Mouse (Mus musculus): ENCODE data around the gene Mobp. TPM values are rescaled to one million over a fixed set of nuclear protein-coding genes. Genes with fewer than 3 reads are reported as not detected.

Mobp gene
- polyA plus RNA-seq, 1 experiment from 2014 or later, result 0.82 TPM

- Histone ChIP-seq H3K4me2 (no peak overlapping the region), H3K27me3 (ENCODE audit: control insufficient read depth, insufficient read depth, low read length) (no peaks in the 10 kb centered on the region)
These were observed 34.7 kb upstream of the Mobp start for GRCm38 (mm10) chr9:120114789-120115151.

GRCm38 (mm10) chr9:120115580-120115979 lies 33.9 kb upstream of the Mobp start:
- H3K4me1 ChIP-seq (ENCODE audit: control insufficient read depth, insufficient read depth, low read length), result peaks cover 5% of the 10 kb centered on the region; the same call in 1 of the 2 replicates
- H3K4me3 ChIP-seq (ENCODE audit: low read depth, low read length), result no peak overlapping the region
- H3K36me3 ChIP-seq (ENCODE audit: control insufficient read depth, insufficient read depth, low read length), result peaks cover 5% of the 10 kb centered on the region; the same call in 1 of the 2 replicates
- DNase-seq (ENCODE audit: low spot score, missing footprints) (no peak), ATAC-seq (ENCODE audit: low FRiP score) (no peak)
- H3K27ac ChIP-seq (ENCODE audit: low read depth, low read length), result 0 out of 2 replicates have a peak overlapping the region, but pooled peaks have one; percentile 14
- no peaks in the 10 kb centered on the region for H3K9me3 ChIP-seq (ENCODE audit: control insufficient read depth, low read length)
- WGBS, result 80% methylated on average over 5 of the region's 5 CpGs
- H3K27me3 ChIP-seq (ENCODE audit: control insufficient read depth, insufficient read depth, low read length), result no peaks in the 10 kb centered on the region
- H3K4me2 ChIP-seq, result no peak overlapping the region
- H3K9ac ChIP-seq (ENCODE audit: low read length), result no peak overlapping the region

More at GRCm38 (mm10) chr9:120114789-120115151, 34.7 kb upstream of the Mobp start:
- DNase-seq (ENCODE audit: low spot score, missing footprints) (no peak), ATAC-seq (ENCODE audit: low FRiP score) (no peak)
- H3K4me3 ChIP-seq (ENCODE audit: low read depth, low read length), result no peak overlapping the region
- H3K36me3 ChIP-seq (ENCODE audit: control insufficient read depth, insufficient read depth, low read length), result no peaks in the 10 kb centered on the region; the same call in 1 of the 2 replicates
- 84% methylated on average over 2 of the region's 2 CpGs for WGBS
- no peak overlapping the region for H3K9ac ChIP-seq (ENCODE audit: low read length)
- no peak overlapping the region for H3K27ac ChIP-seq (ENCODE audit: low read depth, low read length)
- no peaks in the 10 kb centered on the region for H3K9me3 ChIP-seq (ENCODE audit: control insufficient read depth, low read length)
- H3K4me1 ChIP-seq (ENCODE audit: control insufficient read depth, insufficient read depth, low read length), result peaks cover 5% of the 10 kb centered on the region; the same call in 1 of the 2 replicates

- Histone ChIP-seq H3K9ac (ENCODE audit: low read length) (no peak overlapping the region), H3K9me3 (ENCODE audit: control insufficient read depth, low read length) (no peaks in the 10 kb centered on the region), H3K27ac (ENCODE audit: low read depth, low read length) (0 out of 2 replicates have a peak overlapping the region, but pooled peaks have one; percentile 14), H3K27me3 (ENCODE audit: control insufficient read depth, insufficient read depth, low read length) (no peaks in the 10 kb centered on the region), H3K36me3 (ENCODE audit: control insufficient read depth, insufficient read depth, low read length) (peaks cover 5% of the 10 kb centered on the region; the same call in 1 of the 2 replicates), H3K4me2 (no peak overlapping the region), H3K4me1 (ENCODE audit: control insufficient read depth, insufficient read depth, low read length) (peaks cover under 1% of the 10 kb centered on the region; the same call in 1 of the 2 replicates), H3K4me3 (ENCODE audit: low read depth, low read length) (no peak overlapping the region)
- WGBS, result 90% methylated on average over 8 of the region's 8 CpGs
- ATAC-seq (ENCODE audit: low FRiP score) (no peak), DNase-seq (ENCODE audit: low spot score, missing footprints) (no peak)
These were observed 33.3 kb upstream of the Mobp start for GRCm38 (mm10) chr9:120116184-120116624.

- Histone ChIP-seq H3K9me3 (ENCODE audit: control insufficient read depth, low read length) (no peaks in the 10 kb centered on the region), H3K36me3 (ENCODE audit: control insufficient read depth, insufficient read depth, low read length) (peaks cover 5% of the 10 kb centered on the region; the same call in 1 of the 2 replicates), H3K4me3 (ENCODE audit: low read depth, low read length) (no peak overlapping the region), H3K27ac (ENCODE audit: low read depth, low read length) (no peak overlapping the region), H3K4me2 (no peak overlapping the region), H3K4me1 (ENCODE audit: control insufficient read depth, insufficient read depth, low read length) (no peaks in the 10 kb centered on the region), H3K9ac (ENCODE audit: low read length) (no peak overlapping the region), H3K27me3 (ENCODE audit: control insufficient read depth, insufficient read depth, low read length) (no peaks in the 10 kb centered on the region)
- WGBS, result 87% methylated on average over 4 of the region's 4 CpGs
- no peak for ATAC-seq (ENCODE audit: low FRiP score)
- peak; percentile 57 for DNase-seq (ENCODE audit: low spot score, missing footprints)
These were observed 31.3 kb upstream of the Mobp start for GRCm38 (mm10) chr9:120118212-120118611.

- no peak overlapping the region for H3K4me3 ChIP-seq (ENCODE audit: low read depth, low read length)
- DNase-seq (ENCODE audit: low spot score, missing footprints) (peak; percentile 17), ATAC-seq (ENCODE audit: low FRiP score) (no peak)
- H3K4me1 ChIP-seq (ENCODE audit: control insufficient read depth, insufficient read depth, low read length), result no peaks in the 10 kb centered on the region
- no peak overlapping the region for H3K4me2 ChIP-seq
- H3K9ac ChIP-seq (ENCODE audit: low read length), result no peak overlapping the region
- no peaks in the 10 kb centered on the region for H3K27me3 ChIP-seq (ENCODE audit: control insufficient read depth, insufficient read depth, low read length)
- no peak overlapping the region for H3K27ac ChIP-seq (ENCODE audit: low read depth, low read length)
- no peaks in the 10 kb centered on the region for H3K9me3 ChIP-seq (ENCODE audit: control insufficient read depth, low read length)
- 94% methylated on average over 7 of the region's 7 CpGs for WGBS
- H3K36me3 ChIP-seq (ENCODE audit: control insufficient read depth, insufficient read depth, low read length), result peaks cover 5% of the 10 kb centered on the region; the same call in 1 of the 2 replicates
These were observed 29.0 kb upstream of the Mobp start for GRCm38 (mm10) chr9:120120503-120120902.

GRCm38 (mm10) chr9:120126868-120127267 lies 22.6 kb upstream of the Mobp start:
- Histone ChIP-seq H3K9me3 (ENCODE audit: control insufficient read depth, low read length) (no peaks in the 10 kb centered on the region), H3K36me3 (ENCODE audit: control insufficient read depth, insufficient read depth, low read length) (peaks cover 16% of the 10 kb centered on the region), H3K9ac (ENCODE audit: low read length) (peak overlapping the region; percentile 68), H3K4me2 (peak overlapping the region; percentile 56), H3K4me3 (ENCODE audit: low read depth, low read length) (peak overlapping the region; percentile 100), H3K27me3 (ENCODE audit: control insufficient read depth, insufficient read depth, low read length) (no peaks in the 10 kb centered on the region), H3K4me1 (ENCODE audit: control insufficient read depth, insufficient read depth, low read length) (peaks cover 9% of the 10 kb centered on the region; the same call in 1 of the 2 replicates), H3K27ac (ENCODE audit: low read depth, low read length) (no peak overlapping the region)
- 63% methylated on average over 11 of the region's 11 CpGs for WGBS
- DNase-seq (ENCODE audit: low spot score, missing footprints) (no peak), ATAC-seq (ENCODE audit: low FRiP score) (peak; percentile 36; the same call in 1 of the 2 replicates)

GRCm38 (mm10) chr9:120127538-120128251 lies 21.8 kb upstream of the Mobp start, which contains the start of gene Rpsa:
Gene Rpsa, plus strand, starts transcription at chr9:120127689.
- peak within 1 kb of the TSS; percentile 100 for H3K9ac ChIP-seq (ENCODE audit: low read length)
- peak within 1 kb of the TSS; percentile 58 for H3K4me2 ChIP-seq
- no peaks in the 10 kb centered on the region for H3K9me3 ChIP-seq (ENCODE audit: control insufficient read depth, low read length)
- ATAC-seq (ENCODE audit: low FRiP score), result peak; percentile 96
- peak within 1 kb of the TSS; percentile 100 for H3K4me3 ChIP-seq (ENCODE audit: low read depth, low read length)
- peak; percentile 99 for DNase-seq (ENCODE audit: low spot score, missing footprints)
- no peaks in the 10 kb centered on the region for H3K27me3 ChIP-seq (ENCODE audit: control insufficient read depth, insufficient read depth, low read length)
- under 1% methylated on average over 72 of the region's 72 CpGs for WGBS
- H3K27ac ChIP-seq (ENCODE audit: low read depth, low read length), result peak within 1 kb of the TSS; percentile 69
- H3K36me3 ChIP-seq (ENCODE audit: control insufficient read depth, insufficient read depth, low read length), result peaks cover 18% of the 10 kb centered on the region
- H3K4me1 ChIP-seq (ENCODE audit: control insufficient read depth, insufficient read depth, low read length), result peaks cover 9% of the 10 kb centered on the region; the same call in 1 of the 2 replicates

- ATAC-seq (ENCODE audit: low FRiP score), result no peak
- Histone ChIP-seq H3K4me1 (ENCODE audit: control insufficient read depth, insufficient read depth, low read length) (peaks cover 9% of the 10 kb centered on the region; the same call in 1 of the 2 replicates), H3K27ac (ENCODE audit: low read depth, low read length) (no peak overlapping the region), H3K4me3 (ENCODE audit: low read depth, low read length) (peak overlapping the region; percentile 100), H3K4me2 (peak overlapping the region; percentile 58), H3K36me3 (ENCODE audit: control insufficient read depth, insufficient read depth, low read length) (peaks cover 18% of the 10 kb centered on the region), H3K27me3 (ENCODE audit: control insufficient read depth, insufficient read depth, low read length) (no peaks in the 10 kb centered on the region), H3K9me3 (ENCODE audit: control insufficient read depth, low read length) (no peaks in the 10 kb centered on the region), H3K9ac (ENCODE audit: low read length) (peak overlapping the region; percentile 100)
- DNase-seq (ENCODE audit: low spot score, missing footprints), result peak; percentile 41
- 75% methylated on average over 10 of the region's 10 CpGs for WGBS
These were observed 20.2 kb upstream of the Mobp start for GRCm38 (mm10) chr9:120129276-120129675.

- Histone ChIP-seq H3K27me3 (ENCODE audit: control insufficient read depth, insufficient read depth, low read length) (no peaks in the 10 kb centered on the region), H3K9me3 (ENCODE audit: control insufficient read depth, low read length) (no peaks in the 10 kb centered on the region), H3K9ac (ENCODE audit: low read length) (no peak overlapping the region), H3K4me1 (ENCODE audit: control insufficient read depth, insufficient read depth, low read length) (peaks cover 9% of the 10 kb centered on the region; the same call in 1 of the 2 replicates), H3K36me3 (ENCODE audit: control insufficient read depth, insufficient read depth, low read length) (peaks cover 18% of the 10 kb centered on the region), H3K4me2 (no peak overlapping the region), H3K27ac (ENCODE audit: low read depth, low read length) (no peak overlapping the region), H3K4me3 (ENCODE audit: low read depth, low read length) (no peak overlapping the region)
- no peak for ATAC-seq (ENCODE audit: low FRiP score)
- 88% methylated on average over 3 of the region's 3 CpGs for WGBS
- peak; percentile 84 for DNase-seq (ENCODE audit: low spot score, missing footprints)
These were observed 17.7 kb upstream of the Mobp start for GRCm38 (mm10) chr9:120131784-120132288.
